Mouse (Mus musculus) small intestine, adult 2 months (tissue): ENCODE data around the gene Madcam1. TPM values are rescaled to one million over a fixed set of nuclear protein-coding genes. Genes with fewer than 3 reads are reported as not detected.

ENCODE experiments used
- H3K27ac ChIP-seq: fragments of 200-500 bp; 2 replicates; pipeline ENCODE4 v1.5.1; 2012; ENCODE audit warnings: low read depth, low read length, control low read depth, inconsistent platforms; ENCODE audit not compliant: insufficient read depth
- H3K27me3 ChIP-seq: fragments of 200-500 bp; 2 replicates; pipeline ENCODE4 v1.6.1; 2012; ENCODE audit warnings: mild to moderate bottlenecking, moderate library complexity, low read length, inconsistent platforms; ENCODE audit not compliant: control insufficient read depth, insufficient read depth
- H3K36me3 ChIP-seq: fragments of 200-500 bp; 2 replicates; pipeline ENCODE4 v1.6.1; 2012; ENCODE audit warnings: mild to moderate bottlenecking, low read length, control low read depth, inconsistent platforms; ENCODE audit not compliant: control insufficient read depth, insufficient read depth
- H3K4me1 ChIP-seq: fragments of 200-500 bp; 2 replicates; pipeline ENCODE4 v1.6.1; 2012; ENCODE audit warnings: low read length, inconsistent platforms, mixed read lengths; ENCODE audit not compliant: control insufficient read depth, insufficient read depth, insufficient read length
- H3K4me3 ChIP-seq: fragments of 200-500 bp; 2 replicates; pipeline ENCODE4 v1.5.1; 2012; ENCODE audit warnings: low read depth, mild to moderate bottlenecking, control low read depth, inconsistent platforms, low read length, moderate library complexity
- CTCF ChIP-seq: fragments of 200-500 bp; IDR thresholded peaks from 2 replicates; pipeline ENCODE4 v1.5.1; 2012; ENCODE audit warnings: low read depth, mild to moderate bottlenecking, control low read depth, inconsistent platforms, low read length, moderate library complexity, mixed read lengths; ENCODE audit not compliant: insufficient replicate concordance, insufficient read length; ENCODE audit errors: extremely low read depth
- POLR2A ChIP-seq: fragments of 200-500 bp; IDR thresholded peaks from 2 replicates; pipeline ENCODE4 v1.6.1; 2012; ENCODE audit warnings: low read depth, mild to moderate bottlenecking, control low read depth, inconsistent platforms, low read length, moderate library complexity
- WGBS: fragments of 180-500 bp; shearing (Covaris S2); methylation state at CpG from one replicate; pipeline ENCODE4 v1.1.7; 2018; 5-methylcytosine and 5-hydroxymethylcytosine counted together
- polyA plus RNA-seq: library from polyadenylated mRNA; depleted of rRNA; stranded (reverse); fragments of >200 nt; gene quantifications from 2 replicates; pipeline ENCODE4 v1.2.3, GENCODE M21; 2012; rRNA removed

Gene Madcam1
- polyA plus RNA-seq = 9.9 and 20.7 TPM in 2 replicates

DNA sequence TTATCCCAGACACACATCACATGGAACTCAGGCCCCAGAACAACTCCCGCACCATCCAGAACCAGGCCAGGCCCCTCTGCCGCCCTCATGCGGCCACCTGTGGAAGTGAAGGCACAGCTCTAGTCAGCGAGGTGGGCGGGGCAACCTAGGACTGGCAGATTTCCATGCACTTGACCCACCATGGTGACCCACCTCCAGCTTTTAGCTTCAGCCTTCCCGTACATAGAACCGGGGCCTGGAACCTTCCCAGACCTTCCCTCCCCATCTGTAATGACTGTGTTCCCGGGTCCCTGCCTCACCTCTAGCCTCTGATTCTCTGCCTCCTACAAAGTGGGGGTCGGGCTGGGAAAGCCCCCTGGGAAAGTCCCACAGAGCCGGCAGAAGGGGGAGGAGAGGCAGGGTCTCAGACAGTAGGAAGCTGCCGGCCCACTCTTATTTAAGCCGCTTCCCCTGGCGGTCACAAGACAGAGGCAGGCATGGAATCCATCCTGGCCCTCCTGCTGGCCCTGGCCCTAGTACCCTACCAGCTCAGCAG is at the start of gene Madcam1:
Gene Madcam1, plus strand, starts transcription at position 429 of the 535 bp plus-strand sequence.
- WGBS = 15% methylated on average over 13 of the region's 13 CpGs
- no peak for TF ChIP-seq POLR2A
- TF ChIP-seq CTCF = peak; percentile 89
- Histone ChIP-seq H3K27ac (no peak within 1 kb of the TSS), H3K4me3 (no peak within 1 kb of the TSS), H3K27me3 (no peaks in the 10 kb centered on the region), H3K4me1 (no peaks in the 10 kb centered on the region), H3K36me3 (no peaks in the 10 kb centered on the region)

DNA sequence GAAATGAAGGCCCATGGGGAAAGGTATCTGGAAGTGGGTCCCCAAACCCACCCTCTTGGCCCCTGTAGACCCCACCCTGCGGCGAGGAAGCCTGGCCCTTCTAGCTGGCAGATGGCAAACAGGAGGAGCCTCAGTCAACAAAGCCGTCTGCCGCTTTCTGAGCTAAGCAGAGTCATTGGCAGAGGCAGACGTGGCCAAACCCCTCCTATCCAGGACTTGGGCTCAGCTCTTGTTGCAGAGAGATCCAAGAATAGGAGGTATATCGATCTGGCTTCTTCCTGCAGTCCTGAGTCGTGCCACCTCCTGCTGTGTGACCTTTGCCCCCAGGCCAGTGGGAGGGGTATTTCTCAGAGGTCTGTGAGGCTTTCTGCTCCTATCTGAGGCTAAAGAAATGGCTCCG is 48.5 kb upstream of the Madcam1 start:
- Histone ChIP-seq H3K4me3 (no peak overlapping the region), H3K4me1 (peaks cover 6% of the 10 kb centered on the region; the same call in 1 of the 2 replicates), H3K36me3 (no peaks in the 10 kb centered on the region), H3K27me3 (peaks cover 14% of the 10 kb centered on the region), H3K27ac (no peak overlapping the region)
- whole genome bisulfite sequencing = 7% methylated on average over 8 of the region's 8 CpGs
- TF ChIP-seq CTCF = no peak
- no peak for TF ChIP-seq POLR2A

DNA sequence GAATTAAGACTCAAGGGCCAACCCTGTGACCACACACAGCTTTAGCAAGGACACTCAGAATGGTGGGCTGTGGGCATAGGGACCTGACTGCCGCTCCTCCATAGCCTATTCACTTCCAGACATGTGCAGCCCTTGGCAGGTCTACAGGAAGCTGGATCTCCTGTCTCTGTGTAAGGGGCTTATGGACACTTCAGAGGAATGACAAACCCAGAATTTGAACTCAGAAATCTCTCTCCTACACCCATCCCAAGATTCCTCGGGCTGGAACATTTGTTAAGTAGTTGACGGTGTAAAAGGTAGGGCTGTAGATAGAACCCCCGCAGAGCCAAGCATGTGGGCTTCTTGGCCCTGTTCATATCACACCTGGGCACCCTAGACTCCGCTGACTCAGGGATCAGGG is 48.0 kb upstream of the Madcam1 start:
- Histone ChIP-seq H3K27me3 (peaks cover 14% of the 10 kb centered on the region), H3K4me3 (no peak overlapping the region), H3K27ac (no peak overlapping the region), H3K4me1 (peaks cover 6% of the 10 kb centered on the region; the same call in 1 of the 2 replicates), H3K36me3 (no peaks in the 10 kb centered on the region)
- TF ChIP-seq CTCF = no peak
- no peak for TF ChIP-seq POLR2A
- 91% methylated on average over 5 of the region's 5 CpGs for WGBS

DNA sequence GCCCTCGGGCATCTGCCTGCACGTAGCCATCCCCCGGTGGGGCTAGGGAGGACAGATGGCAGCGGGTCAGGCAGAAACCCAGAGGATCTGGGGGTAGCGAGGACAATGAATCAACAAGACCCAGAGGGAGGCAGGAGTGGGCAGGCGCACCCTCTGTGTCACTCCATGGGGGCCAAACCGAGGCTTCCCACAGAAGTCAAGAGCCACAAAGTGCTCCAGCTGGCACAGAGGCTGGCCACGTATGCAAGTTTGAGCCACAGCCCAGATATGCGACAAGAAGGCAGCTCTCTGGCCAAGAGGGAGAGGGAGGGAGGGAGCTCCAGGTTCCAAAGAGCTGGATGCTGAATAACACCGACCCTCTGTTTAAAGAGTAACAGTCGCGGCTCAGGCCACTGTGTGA is 40.4 kb upstream of the Madcam1 start:
- Histone ChIP-seq H3K36me3 (no peaks in the 10 kb centered on the region), H3K4me1 (no peaks in the 10 kb centered on the region), H3K4me3 (no peak overlapping the region), H3K27me3 (no peaks in the 10 kb centered on the region), H3K27ac (no peak overlapping the region)
- 67% methylated on average over 12 of the region's 12 CpGs for WGBS
- TF ChIP-seq CTCF = no peak
- TF ChIP-seq POLR2A = no peak

DNA sequence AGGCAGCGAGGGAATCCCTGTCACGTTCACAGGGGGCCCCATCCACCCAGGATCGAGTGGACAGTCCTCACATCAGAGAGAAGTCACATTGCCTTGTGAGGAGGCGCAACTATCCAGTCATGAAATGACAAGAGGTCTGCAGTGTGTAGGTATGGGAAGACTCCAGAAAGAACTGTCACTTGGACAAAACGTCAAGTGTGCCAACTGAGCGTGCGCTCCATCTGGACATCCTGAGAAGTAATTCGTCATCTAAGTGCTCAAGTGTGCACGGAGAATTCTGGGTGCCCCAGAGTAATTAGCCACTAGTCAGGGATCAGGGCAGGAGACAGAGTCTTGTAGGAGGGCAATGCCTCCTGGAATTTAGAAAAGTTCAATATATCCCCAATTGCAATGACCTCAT is 39.0 kb upstream of the Madcam1 start:
- 72% methylated on average over 9 of the region's 9 CpGs for WGBS
- Histone ChIP-seq H3K27ac (no peak overlapping the region), H3K27me3 (no peaks in the 10 kb centered on the region), H3K36me3 (no peaks in the 10 kb centered on the region), H3K4me3 (no peak overlapping the region), H3K4me1 (no peaks in the 10 kb centered on the region)
- TF ChIP-seq POLR2A (no peak), CTCF (no peak)

DNA sequence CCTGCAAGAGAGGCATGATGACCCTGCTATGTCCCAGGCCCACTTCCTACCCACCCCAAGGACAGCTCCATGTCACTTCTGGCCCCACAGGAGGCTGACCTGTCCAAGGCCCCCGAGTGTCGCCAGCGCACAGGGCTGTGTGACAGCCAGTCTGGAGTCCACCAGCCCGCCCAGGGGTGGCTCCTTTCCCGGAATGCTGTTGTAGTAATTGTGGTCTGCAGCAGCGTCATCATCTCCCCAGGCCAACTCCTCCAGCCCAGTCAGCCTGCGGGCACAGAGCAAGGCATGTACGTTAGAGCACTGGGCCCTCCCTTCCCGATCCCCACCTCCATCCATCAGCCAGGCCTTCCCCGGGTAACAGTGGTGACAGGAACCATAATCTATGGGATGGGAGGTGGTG is 38.2 kb upstream of the Madcam1 start:
- Histone ChIP-seq H3K4me3 (no peak overlapping the region), H3K36me3 (no peaks in the 10 kb centered on the region), H3K27me3 (no peaks in the 10 kb centered on the region), H3K4me1 (no peaks in the 10 kb centered on the region), H3K27ac (no peak overlapping the region)
- WGBS = 76% methylated on average over 10 of the region's 10 CpGs
- TF ChIP-seq POLR2A = no peak
- no peak for TF ChIP-seq CTCF

DNA sequence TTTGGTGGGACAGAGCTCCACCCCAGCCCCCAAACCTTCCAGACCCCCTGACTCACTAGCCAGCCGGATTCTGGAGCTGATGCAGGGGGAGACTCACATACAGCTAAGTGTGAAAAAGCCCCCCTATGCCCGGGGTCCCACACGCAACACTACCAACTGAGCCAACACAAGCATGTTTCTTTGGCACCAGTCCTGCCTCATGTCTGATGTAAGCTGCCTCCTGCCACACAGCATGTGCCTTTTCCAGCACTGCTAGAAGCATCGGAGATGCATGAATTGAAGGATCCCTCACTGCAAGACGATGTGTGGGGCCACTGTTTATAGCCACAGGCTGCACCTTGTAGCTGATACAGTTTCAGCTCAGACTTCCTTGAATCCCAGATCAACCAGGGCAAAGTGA is 36.0 kb upstream of the Madcam1 start:
- no peaks in the 10 kb centered on the region for H3K36me3 ChIP-seq
- H3K4me1 ChIP-seq = no peaks in the 10 kb centered on the region
- TF ChIP-seq CTCF (no peak), POLR2A (no peak)
- H3K4me3 ChIP-seq = no peak overlapping the region
- no peaks in the 10 kb centered on the region for H3K27me3 ChIP-seq
- H3K27ac ChIP-seq = no peak overlapping the region
- WGBS = 83% methylated on average over 5 of the region's 5 CpGs
